Mouse (Mus musculus): Measurements from ENCODE around the gene Ccdc169. TPM values are rescaled to one million over a fixed set of nuclear protein-coding genes. Genes with fewer than 3 reads are reported as not detected.

Gene Ccdc169
- polyA plus RNA-seq, 1 experiment: not detected

GRCm38 (mm10) chr3:55147156-55147555 is 10.0 kb downstream of the Ccdc169 start:
- no peak overlapping the region for H3K4me3 ChIP-seq (replicated peaks)
- no peaks in the 10 kb centered on the region for H3K4me1 ChIP-seq
- TF ChIP-seq GATA1 (IDR thresholded peaks at IDR 0.05; ENCODE audit: borderline replicate concordance, low read length): no peak
- H3K36me3 ChIP-seq (replicated peaks; ENCODE audit: low read length): no peaks in the 10 kb centered on the region
- H3K27me3 ChIP-seq (replicated peaks): no peaks in the 10 kb centered on the region
- H3K9me3 ChIP-seq: no peaks in the 10 kb centered on the region

DNA sequence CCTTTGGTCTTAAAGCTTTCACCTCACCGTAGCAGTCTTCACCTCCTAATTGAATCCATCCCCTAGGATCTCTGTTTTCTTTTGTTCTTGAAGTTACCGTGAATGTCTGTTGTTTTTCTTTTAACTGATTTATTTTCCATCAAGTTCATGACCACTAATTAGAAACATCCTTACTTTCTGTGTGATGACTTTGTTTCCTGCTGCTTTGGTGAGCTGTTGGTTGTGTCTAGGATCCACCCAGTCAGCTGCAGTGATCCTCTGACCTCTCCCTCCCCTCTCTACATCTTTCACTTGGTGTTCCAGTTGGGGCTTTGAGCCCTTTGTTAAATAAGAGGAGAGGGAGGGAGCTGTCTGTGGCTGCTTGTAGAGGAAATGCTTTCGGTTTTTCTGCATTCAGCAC is 11.0 kb downstream of the Ccdc169 start:
- Histone ChIP-seq H3K36me3 (replicated peaks; ENCODE audit: low read length) (no peaks in the 10 kb centered on the region), H3K27me3 (replicated peaks) (no peaks in the 10 kb centered on the region), H3K4me3 (replicated peaks) (no peak overlapping the region), H3K9me3 (no peaks in the 10 kb centered on the region), H3K4me1 (no peaks in the 10 kb centered on the region)
- no peak for TF ChIP-seq FLI1 (IDR thresholded peaks at IDR 0.05; ENCODE audit: low read length)
- no peak for TF ChIP-seq GATA1 (IDR thresholded peaks at IDR 0.05; ENCODE audit: borderline replicate concordance, low read length)

- peaks cover 3% of the 10 kb centered on the region for H3K27me3 ChIP-seq (replicated peaks)
- TF ChIP-seq GATA1 (IDR thresholded peaks at IDR 0.05; ENCODE audit: borderline replicate concordance, low read length): no peak
- TF ChIP-seq FLI1 (IDR thresholded peaks at IDR 0.05; ENCODE audit: low read length): no peak
- no peaks in the 10 kb centered on the region for H3K4me1 ChIP-seq
Measured at GRCm38 (mm10) chr3:55151656-55152433, 14.7 kb downstream of the Ccdc169 start.

DNA sequence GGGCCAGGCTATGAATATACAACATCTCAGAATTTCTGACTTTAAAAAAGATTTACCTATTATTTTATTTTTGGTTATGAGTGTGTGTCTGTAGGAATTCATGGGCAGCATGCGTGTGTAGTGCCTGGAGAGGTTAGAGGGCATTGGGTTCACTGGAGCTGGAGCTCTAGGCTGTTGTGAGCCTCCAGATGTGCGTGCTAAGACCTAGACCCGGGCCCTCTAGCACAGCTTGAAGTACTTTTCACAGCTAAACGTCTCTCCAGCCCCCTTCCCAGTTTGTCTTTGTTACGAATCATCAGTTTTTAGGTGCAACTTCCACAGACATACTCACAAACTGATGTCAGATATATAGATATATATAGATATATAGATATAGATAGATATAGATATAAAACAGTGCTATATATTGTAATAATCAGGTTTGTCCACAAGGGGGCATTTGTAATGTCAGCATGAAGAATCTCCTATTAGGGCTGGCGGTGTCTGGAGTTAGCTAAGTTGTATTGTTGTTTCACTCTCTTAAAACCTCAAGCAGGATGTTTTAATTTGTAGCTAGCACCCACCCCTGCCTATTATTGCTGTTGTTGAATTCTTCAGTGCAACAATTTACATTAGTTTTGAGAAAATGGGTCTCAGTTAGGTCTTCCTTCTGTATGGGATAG is 15.7 kb downstream of the Ccdc169 start:
- no peaks in the 10 kb centered on the region for H3K4me1 ChIP-seq
- TF ChIP-seq FLI1 (IDR thresholded peaks at IDR 0.05; ENCODE audit: low read length): no peak
- TF ChIP-seq GATA1 (IDR thresholded peaks at IDR 0.05; ENCODE audit: borderline replicate concordance, low read length): no peak

More at GRCm38 (mm10) chr3:55151656-55152433, 14.7 kb downstream of the Ccdc169 start:
- Histone ChIP-seq H3K4me3 (replicated peaks) (no peak overlapping the region), H3K36me3 (replicated peaks; ENCODE audit: low read length) (no peaks in the 10 kb centered on the region), H3K9me3 (no peaks in the 10 kb centered on the region)

GRCm38 (mm10) chr3:55154163-55154562 is 17.0 kb downstream of the Ccdc169 start:
- Histone ChIP-seq H3K4me1 (no peaks in the 10 kb centered on the region), H3K36me3 (replicated peaks; ENCODE audit: low read length) (no peaks in the 10 kb centered on the region), H3K9me3 (peaks cover 7% of the 10 kb centered on the region; the same call in 1 of the 2 replicates), H3K27me3 (replicated peaks) (peaks cover 3% of the 10 kb centered on the region), H3K4me3 (replicated peaks) (no peak overlapping the region)
- TF ChIP-seq GATA1 (IDR thresholded peaks at IDR 0.05; ENCODE audit: borderline replicate concordance, low read length) (no peak), FLI1 (IDR thresholded peaks at IDR 0.05; ENCODE audit: low read length) (no peak)

More for the DNA sequence above, 15.7 kb downstream of the Ccdc169 start:
- Histone ChIP-seq H3K9me3 (peaks cover 3% of the 10 kb centered on the region; the same call in 1 of the 2 replicates), H3K27me3 (replicated peaks) (peaks cover 3% of the 10 kb centered on the region), H3K4me3 (replicated peaks) (no peak overlapping the region), H3K36me3 (replicated peaks; ENCODE audit: low read length) (no peaks in the 10 kb centered on the region)

DNA sequence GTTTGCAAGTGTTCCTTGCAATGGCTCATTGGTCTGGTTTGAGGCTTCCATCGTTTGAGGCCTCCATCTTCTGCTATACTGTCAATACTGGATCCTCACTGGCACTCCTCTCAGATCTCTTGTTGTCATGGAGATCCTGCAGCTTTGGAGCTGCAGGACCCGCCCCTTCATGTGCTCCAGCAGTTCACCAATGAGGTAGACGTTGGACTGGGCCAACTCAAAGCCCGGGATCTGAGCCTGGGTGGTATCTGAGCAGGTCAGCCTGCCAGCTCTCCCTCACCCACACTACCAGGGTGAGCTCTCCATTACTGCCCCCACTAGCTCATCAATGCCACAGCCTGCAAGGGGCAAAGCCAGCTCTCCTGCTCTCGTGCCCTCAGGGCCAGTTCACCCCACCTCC is 20.3 kb downstream of the Ccdc169 start:
- H3K27me3 ChIP-seq (replicated peaks): peaks cover 4% of the 10 kb centered on the region
- H3K9me3 ChIP-seq: peaks cover 7% of the 10 kb centered on the region; the same call in 1 of the 2 replicates
- H3K36me3 ChIP-seq (replicated peaks; ENCODE audit: low read length): no peaks in the 10 kb centered on the region
- TF ChIP-seq GATA1 (IDR thresholded peaks at IDR 0.05; ENCODE audit: borderline replicate concordance, low read length) (no peak), FLI1 (IDR thresholded peaks at IDR 0.05; ENCODE audit: low read length) (no peak)
- H3K4me1 ChIP-seq: no peaks in the 10 kb centered on the region
- no peak overlapping the region for H3K4me3 ChIP-seq (replicated peaks)

- peaks cover 12% of the 10 kb centered on the region; the same call in 1 of the 2 replicates for H3K9me3 ChIP-seq
- TF ChIP-seq GATA1 (IDR thresholded peaks at IDR 0.05; ENCODE audit: borderline replicate concordance, low read length) (no peak), FLI1 (IDR thresholded peaks at IDR 0.05; ENCODE audit: low read length) (no peak)
- no peaks in the 10 kb centered on the region for H3K36me3 ChIP-seq (replicated peaks; ENCODE audit: low read length)
- peaks cover 2% of the 10 kb centered on the region for H3K27me3 ChIP-seq (replicated peaks)
- H3K4me1 ChIP-seq: no peaks in the 10 kb centered on the region
- H3K4me3 ChIP-seq (replicated peaks): no peak overlapping the region
Measured at GRCm38 (mm10) chr3:55161144-55161543, 24.0 kb downstream of the Ccdc169 start.

- no peak overlapping the region for H3K4me3 ChIP-seq (replicated peaks)
- no peaks in the 10 kb centered on the region for H3K36me3 ChIP-seq (replicated peaks; ENCODE audit: low read length)
- H3K9me3 ChIP-seq: peaks cover 5% of the 10 kb centered on the region; the same call in 1 of the 2 replicates
- peaks cover 2% of the 10 kb centered on the region for H3K27me3 ChIP-seq (replicated peaks)
- no peak for TF ChIP-seq FLI1 (IDR thresholded peaks at IDR 0.05; ENCODE audit: low read length)
- H3K4me1 ChIP-seq: no peaks in the 10 kb centered on the region
Measured at GRCm38 (mm10) chr3:55163510-55163909, 26.4 kb downstream of the Ccdc169 start.

- no peaks in the 10 kb centered on the region for H3K9me3 ChIP-seq
- no peaks in the 10 kb centered on the region for H3K36me3 ChIP-seq (replicated peaks; ENCODE audit: low read length)
- no peaks in the 10 kb centered on the region for H3K4me1 ChIP-seq
- H3K27me3 ChIP-seq (replicated peaks): no peaks in the 10 kb centered on the region
- no peak overlapping the region for H3K4me3 ChIP-seq (replicated peaks)
- TF ChIP-seq FLI1 (IDR thresholded peaks at IDR 0.05; ENCODE audit: low read length): no peak
- no peak for TF ChIP-seq GATA1 (IDR thresholded peaks at IDR 0.05; ENCODE audit: borderline replicate concordance, low read length)
Measured at GRCm38 (mm10) chr3:55172478-55172877, 35.3 kb downstream of the Ccdc169 start.

DNA sequence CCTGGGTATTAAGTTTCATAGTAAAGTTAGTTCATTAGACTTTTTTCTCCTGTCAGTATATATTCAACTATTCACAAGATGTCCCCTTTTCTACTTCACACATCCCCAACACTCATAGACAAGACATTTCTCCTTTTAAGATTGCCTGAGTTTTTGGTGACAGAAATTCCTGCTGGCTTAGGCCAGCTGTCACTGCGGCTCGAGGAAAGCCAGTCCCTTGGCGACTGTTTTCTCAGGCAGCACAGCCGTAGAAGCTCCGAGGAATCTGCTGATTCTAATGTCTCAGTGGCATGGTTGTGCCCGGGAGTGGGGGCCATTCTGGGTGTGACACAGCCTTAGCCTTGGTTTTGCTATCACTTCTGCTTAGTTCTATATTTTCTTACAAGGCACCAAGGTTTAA is 40.1 kb downstream of the Ccdc169 start:
- H3K4me1 ChIP-seq: no peaks in the 10 kb centered on the region
- H3K27me3 ChIP-seq (replicated peaks): no peaks in the 10 kb centered on the region
- no peak overlapping the region for H3K4me3 ChIP-seq (replicated peaks)
- no peaks in the 10 kb centered on the region for H3K36me3 ChIP-seq (replicated peaks; ENCODE audit: low read length)
- peaks cover 12% of the 10 kb centered on the region for H3K9me3 ChIP-seq
- no peak for TF ChIP-seq FLI1 (IDR thresholded peaks at IDR 0.05; ENCODE audit: low read length)
- TF ChIP-seq GATA1 (IDR thresholded peaks at IDR 0.05; ENCODE audit: borderline replicate concordance, low read length): no peak

All from megakaryocyte, embryonic 14.5 days (primary cell).